Comparison of ENCODE assay signal across 7 mouse cellular contexts in the genomic region with DNA sequence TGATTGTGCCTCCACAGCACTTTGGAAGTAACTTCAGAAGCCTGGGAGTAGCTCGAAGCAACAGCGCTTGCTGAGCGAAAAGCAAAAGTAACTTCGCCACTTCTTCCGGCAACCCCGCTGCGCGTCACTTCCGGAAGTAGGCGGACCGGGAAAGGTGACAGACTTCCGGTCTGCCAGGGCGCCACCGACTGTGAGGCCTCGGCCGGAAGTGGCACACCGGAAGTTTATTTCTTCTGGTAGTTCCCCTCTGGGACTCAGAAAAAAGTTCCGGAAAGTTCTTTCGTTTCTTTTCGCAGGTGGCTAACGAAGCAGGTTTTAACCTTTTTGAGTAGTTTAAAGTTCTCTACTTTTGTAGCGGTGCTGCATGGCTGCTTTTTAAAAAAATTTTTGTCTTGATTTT. TPM values are rescaled to one million over a fixed set of nuclear protein-coding genes. Genes with fewer than 3 reads are reported as not detected.
DNase-seq lines count a peak whose midpoint lies in the region; ATAC-seq lines count a peak whose summit lies in the region.

Gene Nr1h2 (minus strand): TSS at position 126 of the 400 bp plus-strand sequence.

- peak; percentile 95 for DNase-seq in adrenal gland, postnatal 25 days
- peak; percentile 99 for DNase-seq in heart, adult 11 months
- peak; percentile 96 for DNase-seq in kidney, adult 18-20 months
- DNase-seq in limb, embryonic 11.5 days (ENCODE audit: low spot score): peak; percentile 98
- DNase-seq in midbrain, embryonic 14.5 days: peak; percentile 98
- peak; percentile 95 to 96 for DNase-seq in spleen, adult 18-20 months

- H3K27ac ChIP-seq in embryonic facial prominence, embryonic 12.5 days: peak within 1 kb of the TSS; percentile 96
- peak within 1 kb of the TSS; percentile 79 for H3K27ac ChIP-seq in limb, embryonic 11.5 days (replicated peaks; ENCODE audit: low read depth, low read length)
- H3K27ac ChIP-seq in midbrain, embryonic 14.5 days (replicated peaks; ENCODE audit: low read depth, low read length): peak within 1 kb of the TSS; percentile 83

- peaks cover 28% of the 10 kb centered on the region for H3K36me3 ChIP-seq in embryonic facial prominence, embryonic 12.5 days
- H3K36me3 ChIP-seq in limb, embryonic 11.5 days (ENCODE audit: control insufficient read depth, insufficient read depth, low read length): peaks cover 21% of the 10 kb centered on the region
- peaks cover 28% of the 10 kb centered on the region for H3K36me3 ChIP-seq in midbrain, embryonic 14.5 days (ENCODE audit: control insufficient read depth, insufficient read depth, low read length)

- under 1% methylated on average over 22 of the region's 22 CpGs for WGBS in embryonic facial prominence, embryonic 12.5 days
- under 1% methylated on average over 22 of the region's 22 CpGs for WGBS in limb, embryonic 11.5 days
- WGBS in midbrain, embryonic 14.5 days: under 1% methylated on average over 22 of the region's 22 CpGs

- peak within 1 kb of the TSS; percentile 47 for H3K4me2 ChIP-seq in embryonic facial prominence, embryonic 12.5 days (replicated peaks)
- peak within 1 kb of the TSS; percentile 68 for H3K4me2 ChIP-seq in limb, embryonic 11.5 days (ENCODE audit: low read depth, severe bottlenecking)
- H3K4me2 ChIP-seq in midbrain, embryonic 14.5 days (ENCODE audit: low read length): peak within 1 kb of the TSS; percentile 78

- peak; percentile 54 for ATAC-seq in embryonic facial prominence, embryonic 12.5 days (ENCODE audit: insufficient number of reproducible peaks, insufficient read depth, low FRiP score, low TSS enrichment)
- peak; percentile 75 for ATAC-seq in limb, embryonic 11.5 days (ENCODE audit: insufficient number of reproducible peaks, low FRiP score, low TSS enrichment, low read depth)
- ATAC-seq in midbrain, embryonic 14.5 days (ENCODE audit: low FRiP score, low TSS enrichment): peak; percentile 84

- peak within 1 kb of the TSS; percentile 48 for H3K9ac ChIP-seq in embryonic facial prominence, embryonic 12.5 days
- peak within 1 kb of the TSS; percentile 66 for H3K9ac ChIP-seq in limb, embryonic 11.5 days (ENCODE audit: low read length)
- peak within 1 kb of the TSS; percentile 39; the same call in 1 of the 2 replicates for H3K9ac ChIP-seq in midbrain, embryonic 14.5 days (replicated peaks; ENCODE audit: low read length)

- H3K27me3 ChIP-seq in embryonic facial prominence, embryonic 12.5 days: no peaks in the 10 kb centered on the region
- no peaks in the 10 kb centered on the region for H3K27me3 ChIP-seq in limb, embryonic 11.5 days (ENCODE audit: control insufficient read depth, insufficient read depth, low read length)
- H3K27me3 ChIP-seq in midbrain, embryonic 14.5 days (ENCODE audit: control insufficient read depth, insufficient read depth, low read length): no peaks in the 10 kb centered on the region; the same call in 1 of the 2 replicates

- peak within 1 kb of the TSS; percentile 74 for H3K4me3 ChIP-seq in embryonic facial prominence, embryonic 12.5 days
- peak within 1 kb of the TSS; percentile 85 for H3K4me3 ChIP-seq in limb, embryonic 11.5 days (ENCODE audit: low read depth, low read length)
- peak within 1 kb of the TSS; percentile 80 for H3K4me3 ChIP-seq in midbrain, embryonic 14.5 days (replicated peaks; ENCODE audit: low read depth, low read length)

- H3K4me1 ChIP-seq in embryonic facial prominence, embryonic 12.5 days: peaks cover 9% of the 10 kb centered on the region
- peaks cover 3% of the 10 kb centered on the region; the same call in 1 of the 2 replicates for H3K4me1 ChIP-seq in limb, embryonic 11.5 days (ENCODE audit: control insufficient read depth, insufficient read depth, low read length)
- H3K4me1 ChIP-seq in midbrain, embryonic 14.5 days (ENCODE audit: control insufficient read depth, insufficient read depth, low read length): peaks cover 8% of the 10 kb centered on the region; the same call in 1 of the 2 replicates

- H3K9me3 ChIP-seq in embryonic facial prominence, embryonic 12.5 days: no peaks in the 10 kb centered on the region
- no peaks in the 10 kb centered on the region for H3K9me3 ChIP-seq in limb, embryonic 11.5 days (ENCODE audit: control insufficient read depth, low read length)
- no peaks in the 10 kb centered on the region for H3K9me3 ChIP-seq in midbrain, embryonic 14.5 days (ENCODE audit: control insufficient read depth, low read length)

RNA-seq across cellular contexts. Expression of gene Nr1h2, which starts in this region (rescaled TPM):
- 133 and 140 TPM in 2 replicates for total RNA-seq in adrenal gland, postnatal 25 days (2021)
- 68.1 and 68.6 TPM in 2 replicates for polyA plus RNA-seq in embryonic facial prominence, embryonic 12.5 days (2016; fragmentation: Nextera tagmentation; extraction: Ambion mirVana)
- 70.2 and 72.1 TPM in 2 replicates for polyA plus RNA-seq in limb, embryonic 11.5 days (2014; fragmentation: Nextera tagmentation; extraction: Ambion mirVana)
- polyA plus RNA-seq in midbrain, embryonic 14.5 days (2014; fragmentation: Nextera tagmentation; extraction: Ambion mirVana): 57.1 and 62.0 TPM in 2 replicates

Comparison
In these comparisons a context has a peak if more than half of its experiments do, and no peak if none do; other contexts are left out.
1. Peak in every context shown above with its lines: DNase-seq, ATAC-seq, H3K4me3 ChIP-seq and H3K27ac ChIP-seq.